Mouse (Mus musculus): Measurements from ENCODE around the gene Camsap1. TPM values are rescaled to one million over a fixed set of nuclear protein-coding genes. Genes with fewer than 3 reads are reported as not detected.

The Camsap1 gene
- total and polyA plus RNA-seq, 3 experiments = 24.2 to 30.2 (median 25.8) TPM

DNA sequence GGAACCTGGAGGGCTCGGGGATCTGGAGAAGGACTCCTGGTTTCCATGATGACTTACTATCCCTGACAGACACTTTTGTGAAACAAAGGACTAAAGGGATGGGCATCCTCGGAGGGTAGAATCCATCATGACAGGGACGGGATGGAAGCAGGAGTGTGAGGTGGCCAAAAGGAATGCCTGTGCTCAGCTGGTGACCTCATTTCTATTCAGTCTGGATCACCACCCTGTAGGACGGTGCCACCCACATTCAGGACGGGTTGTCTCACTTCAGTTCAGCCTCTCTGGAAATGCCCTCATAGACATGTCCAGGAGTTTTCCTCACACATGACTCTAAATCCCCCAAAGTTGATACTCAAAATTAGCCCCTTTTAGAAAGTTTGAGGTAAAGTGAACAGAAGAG lies 3.5 kb upstream of the Camsap1 start:
- Histone ChIP-seq H3K9me3 (replicated peaks; ENCODE audit: insufficient read depth, low read length) (no peaks in the 10 kb centered on the region), H3K27ac (ENCODE audit: control insufficient read depth, low read depth, low read length) (no peak overlapping the region), H3K36me3 (ENCODE audit: control insufficient read depth in 1 of 2, insufficient read depth in 2 of 2, low read length in 2 of 2) (peaks cover 0 to 2% of the 10 kb centered on the region in 2 experiments; a peak in 2 of 4 replicates), H3K4me3 (ENCODE audit: control insufficient read depth in 1 of 2, insufficient read depth in 1 of 2, low read depth in 2 of 2, low read length in 2 of 2) (no peak overlapping the region), H3K4me1 (ENCODE audit: control insufficient read depth in 1 of 2, insufficient read depth in 2 of 2, low read length in 2 of 2) (no peaks in the 10 kb centered on the region; a peak in 1 of 4 replicates), H3K27me3 (ENCODE audit: control insufficient read depth in 1 of 2, insufficient read depth in 2 of 2, low read length in 2 of 2) (no peaks in the 10 kb centered on the region), H3K9ac (ENCODE audit: control insufficient read depth, low read depth, low read length, poor library complexity, severe bottlenecking) (no peak overlapping the region), H3K79me2 (ENCODE audit: control insufficient read depth, insufficient read depth, low read length, poor library complexity) (peaks cover 12% of the 10 kb centered on the region)
- TF ChIP-seq ZMIZ1 (IDR thresholded peaks at IDR 0.05; ENCODE audit: low read depth, low read length) = no peak
- TF ChIP-seq POLR2A (IDR thresholded peaks at IDR 0.05; ENCODE audit: control insufficient read depth in 1 of 2, insufficient read depth in 1 of 2, low read depth in 1 of 2, low read length in 2 of 2, poor library complexity in 1 of 2) = no peak
- TF ChIP-seq MEF2A (IDR thresholded peaks at IDR 0.05; ENCODE audit: extremely low read depth, insufficient replicate concordance, low read depth, low read length, poor library complexity, severe bottlenecking) = no peak
- TF ChIP-seq MAZ (IDR thresholded peaks at IDR 0.05; ENCODE audit: low read depth, low read length) = no peak
- TF ChIP-seq CHD2 (IDR thresholded peaks at IDR 0.05; ENCODE audit: low read length) = no peak
- no peak for TF ChIP-seq CHD1 (IDR thresholded peaks at IDR 0.05; ENCODE audit: low read depth, low read length)
- no peak for TF ChIP-seq ZNF384 (IDR thresholded peaks at IDR 0.05; ENCODE audit: low read depth, low read length)
- TF ChIP-seq MXI1 (IDR thresholded peaks at IDR 0.05; ENCODE audit: low read depth, low read length) = no peak
- TF ChIP-seq ZKSCAN1 (IDR thresholded peaks at IDR 0.05; ENCODE audit: low read depth, low read length) = no peak
- DNase-seq (ENCODE audit: low read depth, low spot score) = no peak

DNA sequence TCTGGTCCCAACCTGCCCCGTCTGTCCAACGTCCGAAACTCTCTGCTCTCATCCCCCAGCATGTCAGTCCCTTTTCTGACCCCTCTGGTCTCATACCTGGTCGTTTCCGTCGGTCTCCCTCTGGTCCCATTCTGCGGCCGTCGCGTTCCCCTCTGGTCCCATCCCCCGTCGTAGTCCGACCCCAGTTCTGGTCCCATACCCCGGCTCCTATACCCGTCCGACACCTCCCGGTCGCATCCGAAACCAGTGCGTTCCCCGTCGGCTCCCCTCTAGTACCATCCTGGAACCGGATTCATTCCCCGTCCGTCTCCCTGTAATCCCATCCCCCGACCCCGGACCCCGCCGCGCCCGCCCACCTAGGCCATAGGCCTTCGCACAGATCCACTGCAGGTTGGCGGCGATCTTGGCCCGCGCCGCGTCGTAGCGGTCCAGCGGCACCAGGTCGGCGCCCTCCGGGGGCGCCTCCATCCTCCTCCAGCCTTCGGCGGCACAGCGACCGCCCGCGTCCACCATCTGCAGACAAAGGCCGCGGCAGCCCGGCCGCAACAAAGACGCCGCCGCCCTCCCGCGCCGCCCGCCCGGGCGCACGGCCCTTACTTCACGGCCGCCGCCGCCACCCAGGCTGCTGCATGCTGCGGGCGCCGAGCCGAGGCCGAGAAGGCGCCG lies 523 bp downstream of the Camsap1 start:
- Histone ChIP-seq H3K27me3 (ENCODE audit: control insufficient read depth in 1 of 2, insufficient read depth in 2 of 2, low read length in 2 of 2) (no peaks in the 10 kb centered on the region), H3K9ac (ENCODE audit: control insufficient read depth, low read depth, low read length, poor library complexity, severe bottlenecking) (peak overlapping the region; percentile 93), H3K79me2 (ENCODE audit: control insufficient read depth, insufficient read depth, low read length, poor library complexity) (peaks cover 38% of the 10 kb centered on the region), H3K36me3 (ENCODE audit: control insufficient read depth in 1 of 2, insufficient read depth in 2 of 2, low read length in 2 of 2) (peaks cover 0 to 17% of the 10 kb centered on the region in 2 experiments; a peak in 3 of 4 replicates), H3K9me3 (replicated peaks; ENCODE audit: insufficient read depth, low read length) (no peaks in the 10 kb centered on the region), H3K27ac (ENCODE audit: control insufficient read depth, low read depth, low read length) (peak overlapping the region; percentile 23), H3K4me3 (ENCODE audit: control insufficient read depth in 1 of 2, insufficient read depth in 1 of 2, low read depth in 2 of 2, low read length in 2 of 2) (peak overlapping the region; percentile 74 to 95), H3K4me1 (ENCODE audit: control insufficient read depth in 1 of 2, insufficient read depth in 2 of 2, low read length in 2 of 2) (peaks cover 7% of the 10 kb centered on the region in 2 experiments; a peak in 3 of 4 replicates)
- TF ChIP-seq ZC3H11A (IDR thresholded peaks at IDR 0.05; ENCODE audit: low read depth, low read length) = no peak
- no peak for TF ChIP-seq NRF1 (IDR thresholded peaks at IDR 0.05; ENCODE audit: insufficient read depth, low read depth, low read length, poor library complexity, severe bottlenecking)
- 0 out of 4 replicates have a peak, but pooled peaks of 1 of the 2 experiments have one; percentile 53 for TF ChIP-seq POLR2A (IDR thresholded peaks at IDR 0.05; ENCODE audit: control insufficient read depth in 1 of 2, insufficient read depth in 1 of 2, low read depth in 1 of 2, low read length in 2 of 2, poor library complexity in 1 of 2)
- no peak for TF ChIP-seq UBTF (IDR thresholded peaks at IDR 0.05; ENCODE audit: borderline replicate concordance, insufficient read depth, low read depth, low read length)
- no peak for TF ChIP-seq ETS1 (IDR thresholded peaks at IDR 0.05; ENCODE audit: low read depth, low read length)
- no peak for TF ChIP-seq ZKSCAN1 (IDR thresholded peaks at IDR 0.05; ENCODE audit: low read depth, low read length)
- no peak for TF ChIP-seq CHD2 (IDR thresholded peaks at IDR 0.05; ENCODE audit: low read length)
- no peak for TF ChIP-seq USF1 (IDR thresholded peaks at IDR 0.05; ENCODE audit: low read depth, low read length)
- 0 out of 2 replicates have a peak, but pooled peaks have one; percentile 6 for TF ChIP-seq HCFC1 (IDR thresholded peaks at IDR 0.05; ENCODE audit: low read depth, low read length)
- TF ChIP-seq MXI1 (IDR thresholded peaks at IDR 0.05; ENCODE audit: low read depth, low read length) = no peak
- no peak for TF ChIP-seq POLR2AphosphoS2 (IDR thresholded peaks at IDR 0.05; ENCODE audit: low read length)
- no peak for TF ChIP-seq E2F4 (IDR thresholded peaks at IDR 0.05; ENCODE audit: borderline replicate concordance, low read depth, low read length)
- TF ChIP-seq ELF1 (IDR thresholded peaks at IDR 0.05; ENCODE audit: low read depth, low read length) = no peak
- no peak for TF ChIP-seq GATA1 (IDR thresholded peaks at IDR 0.05; ENCODE audit: low read depth, low read length)
- TF ChIP-seq JUND (IDR thresholded peaks at IDR 0.05; ENCODE audit: low read depth, low read length) = no peak
- TF ChIP-seq RCOR1 (IDR thresholded peaks at IDR 0.05; ENCODE audit: low read depth, low read length) = no peak
- no peak for TF ChIP-seq TCF12 (IDR thresholded peaks at IDR 0.05; ENCODE audit: low read depth, low read length)
- DNase-seq (ENCODE audit: low read depth, low spot score) = peak; percentile 35
